Mouse (Mus musculus) CH12.LX (cell line): ENCODE measurements at regions not wholly inside any gene's neighbourhood (a gene's known extent, or its start where the extent isn't known, plus 50 kb on each side); places are given as distances from the start of the nearest gene placed in this dataset.

ENCODE experiments used
- CTCF ChIP-seq, 2 experiments: IDR thresholded peaks in 1 of 2; conservative IDR thresholded peaks in 1 of 2; 2 replicates each; pipeline ENCODE4 v1.5.1; 2011 to 2012; ENCODE audit warnings: low read depth in 2 of 2, low read length in 2 of 2, improper control_type of control experiment in 1 of 2, inconsistent platforms in 1 of 2, mild to moderate bottlenecking in 1 of 2, moderate library complexity in 1 of 2
- ELF1 ChIP-seq: IDR thresholded peaks from 2 replicates; pipeline ENCODE4 v1.6.1; 2014; ENCODE audit warnings: low read depth, mild to moderate bottlenecking, inconsistent platforms, low read length, improper control_type of control experiment
- HCFC1 ChIP-seq: IDR thresholded peaks from 2 replicates; pipeline ENCODE4 v1.6.1; 2012; ENCODE audit warnings: low read depth, mild to moderate bottlenecking, inconsistent platforms, low read length, improper control_type of control experiment
- MEF2A ChIP-seq: IDR thresholded peaks from 2 replicates; pipeline ENCODE4 v1.6.1; 2014; ENCODE audit warnings: low read depth, mild to moderate bottlenecking, inconsistent platforms, low read length, improper control_type of control experiment, borderline replicate concordance
- POLR2A ChIP-seq: IDR thresholded peaks from 2 replicates; pipeline ENCODE4 v1.6.1; 2011; ENCODE audit warnings: low read depth, mild to moderate bottlenecking, improper control_type of control experiment, low read length

GRCm38 (mm10) chr7:74065449-74066099 lies 52.1 kb upstream of the St8sia2 start:
- TF ChIP-seq POLR2A = no peak
- TF ChIP-seq CTCF (conservative IDR thresholded peaks at IDR 0.05 in 1 of 2, IDR thresholded peaks at IDR 0.05 in 1 of 2; ENCODE audit: low read depth in 2 of 2, low read length in 2 of 2) = no peak
- no peak for TF ChIP-seq MEF2A
- no peak for TF ChIP-seq HCFC1
- TF ChIP-seq ELF1 = no peak
